Mouse (Mus musculus): Measurements from ENCODE around the gene Ces2e. TPM values are rescaled to one million over a fixed set of nuclear protein-coding genes. Genes with fewer than 3 reads are reported as not detected.
"Not testable (repeated sequence)": the region's sequence is repeated elsewhere in the genome, so short reads cannot be mapped to it uniquely, and the experiment has no call there.

The Ces2e gene
- not detected in 2 replicates for total RNA-seq (2015)
- total RNA-seq (2017), result not detected in 2 replicates

- peak; percentile 18; the same call in 1 of the 2 replicates for ATAC-seq (ENCODE audit: poor library complexity, severe bottlenecking)
Observed at GRCm38 (mm10) chr8:104925972-104926596, at the start of gene Ces2e. Ces2e (plus strand) TSS chr8:104926260.

- peak; percentile 62; the same call in 1 of the 2 replicates for ATAC-seq (ENCODE audit: poor library complexity, severe bottlenecking)
Observed at GRCm38 (mm10) chr8:104886223-104886926, 39.7 kb upstream of the Ces2e start.

- ATAC-seq (ENCODE audit: poor library complexity, severe bottlenecking), result no peak
Observed at GRCm38 (mm10) chr8:104901746-104902145, 24.3 kb upstream of the Ces2e start.

- ATAC-seq (ENCODE audit: poor library complexity, severe bottlenecking), result no peak
Observed at GRCm38 (mm10) chr8:104907111-104907510, 18.9 kb upstream of the Ces2e start.

- ATAC-seq (ENCODE audit: poor library complexity, severe bottlenecking), result not testable (repeated sequence)
Observed at GRCm38 (mm10) chr8:104909021-104909420, 17.0 kb upstream of the Ces2e start.

GRCm38 (mm10) chr8:104909651-104910050 is 16.4 kb upstream of the Ces2e start:
- ATAC-seq (ENCODE audit: poor library complexity, severe bottlenecking), result not testable (repeated sequence)

- no peak for ATAC-seq (ENCODE audit: poor library complexity, severe bottlenecking)
Observed at GRCm38 (mm10) chr8:104927301-104927700, 1.2 kb downstream of the Ces2e start.

GRCm38 (mm10) chr8:104944665-104945064 is 18.6 kb downstream of the Ces2e start:
- ATAC-seq (ENCODE audit: poor library complexity, severe bottlenecking), result no peak

GRCm38 (mm10) chr8:104947056-104947455 is 21.0 kb downstream of the Ces2e start, which contains the start of gene Ces2f:
Ces2f (plus strand) TSS chr8:104947356.
- ATAC-seq (ENCODE audit: poor library complexity, severe bottlenecking), result no peak

GRCm38 (mm10) chr8:104949031-104949430 is 23.0 kb downstream of the Ces2e start:
- no peak for ATAC-seq (ENCODE audit: poor library complexity, severe bottlenecking)

GRCm38 (mm10) chr8:104961537-104961961 is 35.5 kb downstream of the Ces2e start, which contains the start of gene Ces2g:
Ces2g (plus strand) TSS chr8:104961718.
- peak; percentile 38; the same call in 1 of the 2 replicates for ATAC-seq (ENCODE audit: poor library complexity, severe bottlenecking)

GRCm38 (mm10) chr8:104962229-104962901 is 36.3 kb downstream of the Ces2e start:
- ATAC-seq (ENCODE audit: poor library complexity, severe bottlenecking), result peak; percentile 33; the same call in 1 of the 2 replicates

GRCm38 (mm10) chr8:104963375-104963894 is 37.4 kb downstream of the Ces2e start:
- ATAC-seq (ENCODE audit: poor library complexity, severe bottlenecking), result no peak

GRCm38 (mm10) chr8:104984126-104984525 is 58.1 kb downstream of the Ces2e start:
- ATAC-seq (ENCODE audit: poor library complexity, severe bottlenecking), result no peak

Other genes with a start within 250 kb of the Ces2e start
- not detected in 2 replicates for gene Ces2a, start 192.3 kb upstream of the Ces2e start, total RNA-seq (2015)
- gene Ces2a, start 192.3 kb upstream of the Ces2e start, total RNA-seq (2017), result not detected in 2 replicates
- not detected in 2 replicates for gene Ces2b, start 94.7 kb upstream of the Ces2e start, total RNA-seq (2015)
- not detected in 2 replicates for gene Ces2b, start 94.7 kb upstream of the Ces2e start, total RNA-seq (2017)
- gene Ces2c, start 79.2 kb upstream of the Ces2e start, total RNA-seq (2015), result not detected in 2 replicates
- not detected in 2 replicates for gene Ces2c, start 79.2 kb upstream of the Ces2e start, total RNA-seq (2017)
- not detected in 2 replicates for gene Ces2f, start 21.1 kb downstream of the Ces2e start, total RNA-seq (2015)
- not detected in 2 replicates for gene Ces2f, start 21.1 kb downstream of the Ces2e start, total RNA-seq (2017)
- 2.8 and 5.9 TPM in 2 replicates for gene Ces2g, start 35.5 kb downstream of the Ces2e start, total RNA-seq (2015)
- 1.2 and 1.7 TPM in 2 replicates for gene Ces2g, start 35.5 kb downstream of the Ces2e start, total RNA-seq (2017)
- not detected in 2 replicates for gene Ces2h, start 74.6 kb downstream of the Ces2e start, total RNA-seq (2015)
- not detected in 2 replicates for gene Ces2h, start 74.6 kb downstream of the Ces2e start, total RNA-seq (2017)
- gene Ces3a, start 122.3 kb downstream of the Ces2e start, total RNA-seq (2015), result not detected in 2 replicates
- not detected in 2 replicates for gene Ces3a, start 122.3 kb downstream of the Ces2e start, total RNA-seq (2017)
- gene Ces3b, start 157.5 kb downstream of the Ces2e start, total RNA-seq (2015), result not detected in 2 replicates
- gene Ces3b, start 157.5 kb downstream of the Ces2e start, total RNA-seq (2017), result not detected in 2 replicates
- not detected in 2 replicates for gene Ces4a, start 205.5 kb downstream of the Ces2e start, total RNA-seq (2015)
- gene Ces4a, start 205.5 kb downstream of the Ces2e start, total RNA-seq (2017), result not detected in 2 replicates
- 178 and 200 TPM in 2 replicates for gene Cbfb, start 244.4 kb downstream of the Ces2e start, total RNA-seq (2015)
- 204 and 207 TPM in 2 replicates for gene Cbfb, start 244.4 kb downstream of the Ces2e start, total RNA-seq (2017)